Mouse (Mus musculus): ENCODE measurements around the gene Snx11.

Gene Snx11

DNA sequence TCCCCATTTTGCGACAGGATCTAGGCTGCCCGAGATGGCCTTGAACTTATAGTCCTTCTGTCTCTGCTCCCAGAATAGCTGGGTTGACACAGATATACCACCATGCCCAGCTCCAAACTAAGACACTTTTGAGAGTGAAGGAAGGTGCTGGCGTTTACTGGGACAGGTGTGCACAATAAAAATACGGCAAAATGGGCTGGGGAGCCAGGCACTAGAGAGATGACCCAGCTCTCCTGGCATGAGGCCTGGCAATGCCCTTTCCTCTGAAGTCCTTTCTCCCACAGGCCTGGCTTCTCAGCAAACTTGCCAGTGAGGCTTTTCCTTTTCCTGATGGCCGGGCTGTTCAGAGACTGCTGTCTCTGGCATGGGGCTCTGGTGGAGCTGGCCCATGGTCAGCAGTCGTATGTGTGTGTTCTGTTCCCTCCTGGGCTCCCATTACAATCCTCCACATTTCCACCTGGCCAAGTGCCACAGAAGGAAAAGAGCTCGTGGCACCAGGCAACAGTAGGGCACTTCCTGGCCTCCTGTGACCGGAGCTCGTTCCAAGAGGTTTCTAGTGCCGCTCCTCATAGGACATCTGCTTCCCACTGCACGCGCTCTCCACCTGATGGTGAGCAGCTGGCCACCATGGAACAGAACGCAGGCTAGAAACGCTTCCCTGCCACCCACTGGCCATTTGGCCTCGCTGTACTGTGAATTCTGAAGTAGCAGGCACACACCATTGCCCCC is 14.5 kb downstream of the Snx11 start:
- DNase-seq (ENCODE audit: low spot score in 2 of 2), result no peak

DNA sequence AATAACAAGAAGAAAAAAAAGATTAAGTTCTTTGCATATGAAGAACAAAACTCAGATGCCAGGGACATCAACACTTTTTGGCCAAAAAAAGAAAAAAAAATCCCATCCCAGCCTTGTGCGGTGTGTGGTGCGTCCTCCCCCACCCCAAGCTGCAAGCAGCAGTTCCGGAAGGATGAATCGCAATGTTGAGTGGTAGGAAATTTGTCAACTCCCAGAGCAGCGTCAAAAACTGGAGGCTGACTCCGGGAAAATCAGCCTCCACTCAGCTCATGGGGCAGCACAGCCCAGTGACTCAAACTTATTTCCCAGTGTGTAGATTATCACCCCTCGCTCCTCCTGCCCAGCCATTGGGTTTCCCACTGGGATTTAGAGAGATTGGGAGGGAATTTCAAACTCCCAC is 15.4 kb downstream of the Snx11 start:
- DNase-seq (ENCODE audit: low spot score in 2 of 2), result no peak

DNA sequence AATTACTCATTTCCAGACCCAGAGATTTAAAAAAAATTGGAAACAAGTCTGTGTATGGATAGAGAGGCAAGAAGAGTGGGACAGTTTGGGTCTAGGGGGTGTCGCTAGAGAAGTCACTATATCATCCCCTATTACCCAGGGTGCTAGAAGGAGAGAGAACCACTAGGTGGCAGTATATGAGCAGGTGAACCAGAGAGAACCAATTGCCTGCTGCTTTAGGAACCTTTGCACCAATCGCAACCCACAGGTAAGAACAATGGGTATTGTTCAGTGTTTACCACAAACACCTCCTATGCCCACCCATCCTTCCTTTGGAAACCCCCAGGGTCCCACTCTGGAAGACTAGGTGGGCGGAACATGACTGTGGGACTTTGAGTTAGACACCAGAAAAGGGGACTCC is 17.3 kb downstream of the Snx11 start:
- DNase-seq (ENCODE audit: low spot score in 2 of 2), result no peak

DNA sequence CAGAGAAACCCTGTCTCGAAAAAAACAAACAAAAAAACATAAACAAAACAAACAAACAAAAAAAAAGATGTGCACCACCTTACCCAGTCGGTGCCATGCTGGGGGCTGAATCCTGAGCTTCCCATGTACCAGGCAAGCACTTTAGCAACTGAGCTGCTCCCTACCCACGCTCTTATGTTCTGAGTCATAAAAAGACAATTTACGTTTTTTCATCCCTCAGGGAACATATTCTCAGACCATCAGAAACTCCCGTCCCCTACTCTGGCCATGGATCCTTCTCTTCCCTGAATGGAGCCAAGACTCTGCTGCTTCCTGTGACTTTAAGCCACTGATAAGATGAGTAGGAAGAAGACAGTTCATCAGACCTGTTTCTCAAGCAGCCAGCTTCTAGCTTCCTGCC is 19.0 kb downstream of the Snx11 start:
- DNase-seq (ENCODE audit: low spot score in 2 of 2), result no peak

DNA sequence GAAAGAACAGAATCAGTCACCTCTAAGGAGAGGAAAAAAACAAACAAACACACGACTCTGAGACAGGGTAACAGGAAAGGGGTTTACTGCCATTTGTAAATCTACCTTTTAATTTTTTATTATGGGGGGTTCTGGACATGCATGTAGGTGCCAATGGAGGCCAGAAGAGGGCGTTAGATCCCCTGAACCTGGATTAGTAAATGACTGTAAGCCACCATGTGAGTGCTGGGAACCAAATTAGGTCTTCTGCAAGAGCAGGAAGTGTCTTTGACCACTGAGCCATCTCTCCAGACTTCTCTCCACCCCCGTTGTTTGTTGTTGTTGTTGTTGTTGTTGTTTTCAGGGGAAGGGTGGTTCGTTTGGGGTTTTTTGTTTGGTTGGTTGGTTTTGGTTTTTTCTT is 19.9 kb downstream of the Snx11 start:
- DNase-seq (ENCODE audit: low spot score in 2 of 2), result no peak

DNA sequence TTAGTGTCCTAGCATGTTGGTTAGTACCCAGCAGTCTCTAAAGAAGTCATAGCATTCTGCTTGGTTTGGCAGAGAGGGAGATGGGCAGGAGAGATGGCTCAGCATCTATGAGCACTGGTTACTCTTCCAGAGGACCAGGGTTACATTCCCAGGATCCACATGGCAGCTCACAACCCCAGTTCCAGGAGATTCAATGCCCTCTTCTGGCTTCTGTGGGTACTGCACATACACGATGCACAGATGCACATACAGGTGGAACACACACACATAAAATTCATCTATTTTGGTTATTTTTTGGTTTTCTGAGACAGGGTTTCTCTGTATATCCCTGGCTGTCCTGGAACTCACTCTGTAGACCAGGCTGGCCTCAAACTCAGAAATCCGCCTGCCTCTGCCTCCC is 22.1 kb downstream of the Snx11 start:
- no peak for DNase-seq (ENCODE audit: low spot score in 2 of 2)

DNA sequence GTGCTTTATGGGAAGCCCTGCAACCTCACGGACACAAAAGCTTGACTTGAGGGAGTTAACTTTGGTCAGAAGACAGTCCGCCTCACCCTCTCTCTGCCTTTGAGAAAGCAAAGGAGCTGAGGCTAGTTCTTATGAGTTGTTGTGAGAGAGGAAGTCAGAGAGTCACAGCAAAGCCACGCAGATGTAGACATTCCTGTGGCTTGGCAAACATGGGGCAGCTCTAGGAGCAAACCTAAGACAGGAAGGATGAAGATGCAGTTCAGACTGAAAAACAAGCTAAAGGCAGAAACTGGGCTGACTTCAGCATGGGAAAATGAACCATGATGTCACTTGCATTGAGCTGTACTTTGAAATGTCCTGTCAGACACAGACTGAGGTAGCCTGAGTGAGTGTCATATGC is 29.8 kb downstream of the Snx11 start:
- no peak for DNase-seq (ENCODE audit: low spot score in 2 of 2)

DNA sequence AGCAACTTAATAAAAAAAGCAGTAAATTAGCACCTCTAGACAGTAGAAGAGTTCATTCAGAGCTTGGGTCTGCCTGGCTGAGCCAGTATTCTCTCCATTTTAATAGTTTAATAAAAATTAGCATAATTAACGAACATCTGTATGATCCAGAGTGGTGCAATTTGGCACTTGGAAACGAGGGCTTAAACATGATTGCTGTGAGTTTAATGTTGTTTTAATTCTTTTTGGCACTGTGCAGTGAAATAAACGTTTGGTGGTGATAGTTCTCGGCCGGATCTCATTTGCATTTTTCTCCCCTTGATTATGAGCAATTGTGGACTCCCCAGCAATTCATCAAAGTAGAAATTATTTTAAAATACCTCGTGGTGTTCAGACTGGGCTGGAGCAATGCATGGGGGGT is 30.7 kb downstream of the Snx11 start:
- DNase-seq (ENCODE audit: low spot score in 2 of 2), result no peak

DNA sequence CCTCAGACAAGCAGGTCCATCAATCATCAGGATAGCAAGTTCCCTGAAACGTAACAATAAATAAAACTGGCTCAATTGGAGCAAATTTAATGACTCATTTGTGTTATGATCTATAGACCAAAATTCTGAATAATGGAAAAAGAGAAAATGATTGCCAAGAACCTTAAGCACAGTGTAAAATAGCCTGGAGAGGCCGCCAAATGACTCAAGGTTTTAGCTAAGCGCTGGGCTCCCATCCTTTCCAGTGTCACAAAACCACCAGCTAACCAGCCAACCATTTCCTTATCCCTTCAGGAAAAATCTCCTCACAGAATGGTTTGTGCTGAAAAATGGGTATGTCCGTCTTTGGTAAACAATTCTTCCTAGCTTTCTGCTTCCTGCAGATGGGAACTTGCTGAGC is 33.5 kb downstream of the Snx11 start:
- no peak for DNase-seq (ENCODE audit: low spot score in 2 of 2)

DNA sequence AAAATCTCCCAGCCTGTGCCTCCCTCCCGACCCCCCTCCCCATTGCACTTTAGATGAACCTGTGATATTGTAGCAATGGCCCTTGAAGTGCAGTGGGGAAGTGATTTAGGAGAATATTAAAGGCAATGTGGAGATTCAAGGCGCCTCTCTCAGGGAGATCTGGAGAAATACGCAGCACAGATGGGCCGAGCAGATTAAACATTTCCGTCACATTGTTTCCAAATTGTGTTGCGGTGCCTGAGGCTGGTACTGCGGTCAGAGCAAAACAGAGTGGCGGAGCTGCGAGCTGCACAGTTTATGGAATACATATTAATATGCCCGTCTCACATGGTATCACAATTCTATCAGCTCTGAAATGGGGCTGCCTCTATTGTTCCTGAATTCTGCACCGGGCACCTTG is 34.4 kb downstream of the Snx11 start:
- DNase-seq (ENCODE audit: low spot score in 2 of 2), result no peak

DNA sequence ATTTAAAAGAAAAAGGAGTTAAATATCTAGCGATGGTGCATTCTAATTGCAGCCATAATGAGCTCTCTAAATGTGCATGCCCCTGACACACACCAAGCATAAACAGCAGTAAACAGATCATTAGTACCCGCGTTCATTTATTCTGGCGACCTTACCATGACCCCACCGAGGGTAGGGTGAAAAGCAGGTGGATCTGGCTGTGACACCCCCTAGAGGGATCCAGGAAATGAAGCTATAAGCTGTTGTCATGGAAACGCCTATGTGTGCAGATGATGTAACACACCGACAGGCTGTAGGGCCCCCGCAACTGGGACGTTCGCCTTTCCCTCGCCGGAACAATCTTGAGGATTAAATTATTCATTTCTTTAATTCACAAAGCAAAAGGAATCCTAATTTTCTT is 35.4 kb downstream of the Snx11 start:
- DNase-seq (ENCODE audit: low spot score in 2 of 2), result peak; percentile 22 to 25

DNA sequence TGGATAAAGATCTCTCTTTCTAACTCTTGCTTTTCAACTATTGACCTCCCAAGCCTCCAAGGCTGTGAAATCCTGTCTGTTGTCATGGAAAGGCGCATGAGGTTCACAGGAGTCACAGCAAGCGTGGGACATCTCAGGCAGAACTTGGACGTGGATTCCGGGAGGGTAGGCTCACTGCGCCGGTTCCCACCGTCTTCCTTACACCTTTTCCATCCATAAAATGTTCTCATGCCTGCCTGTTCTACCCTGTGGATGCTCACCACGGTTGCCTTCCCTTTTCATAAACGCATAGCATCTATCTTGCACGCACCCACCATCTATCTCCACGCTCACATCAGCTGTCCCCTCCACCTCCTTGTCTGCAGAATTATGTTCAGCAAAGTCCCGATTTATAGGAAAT is 36.6 kb downstream of the Snx11 start:
- DNase-seq (ENCODE audit: low spot score in 2 of 2), result no peak

DNA sequence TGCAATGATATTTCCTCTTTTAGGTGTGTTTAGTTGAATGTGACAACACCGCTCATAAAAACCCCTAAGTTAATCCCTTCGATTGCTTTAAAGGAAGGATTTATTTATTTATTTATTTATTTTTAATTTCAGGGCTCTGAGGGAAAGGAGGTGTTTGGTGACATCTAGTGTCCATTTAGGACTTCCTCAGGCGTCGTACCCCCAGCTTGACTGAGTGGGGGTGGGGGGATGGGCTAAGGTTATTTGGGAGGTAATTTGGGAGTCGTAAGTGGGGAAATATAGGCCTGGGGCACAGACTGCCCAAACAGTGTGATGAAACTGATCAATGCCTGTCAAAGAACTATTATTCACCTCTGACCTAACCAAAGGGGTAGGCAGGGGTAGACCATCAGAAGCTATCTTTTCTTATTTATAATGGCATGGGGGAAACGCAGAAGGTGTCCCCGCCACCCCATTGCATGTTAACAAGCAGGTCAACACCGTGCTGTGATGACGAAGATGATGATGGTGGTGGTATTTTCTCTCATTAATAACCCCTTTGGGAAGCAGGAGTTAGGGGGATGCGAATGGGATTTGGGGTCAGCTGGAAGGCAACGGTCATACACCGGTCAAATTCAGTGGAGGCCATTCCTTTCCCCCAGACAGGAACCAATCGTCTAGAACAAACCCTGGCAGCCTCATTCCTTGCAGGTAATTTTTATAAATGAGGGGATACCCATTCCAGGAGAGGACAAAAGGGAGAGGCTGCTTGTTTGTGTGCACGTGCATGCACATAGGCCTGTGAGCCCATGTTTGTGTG is 39.5 kb downstream of the Snx11 start:
- no peak for DNase-seq (ENCODE audit: low spot score in 2 of 2)

DNA sequence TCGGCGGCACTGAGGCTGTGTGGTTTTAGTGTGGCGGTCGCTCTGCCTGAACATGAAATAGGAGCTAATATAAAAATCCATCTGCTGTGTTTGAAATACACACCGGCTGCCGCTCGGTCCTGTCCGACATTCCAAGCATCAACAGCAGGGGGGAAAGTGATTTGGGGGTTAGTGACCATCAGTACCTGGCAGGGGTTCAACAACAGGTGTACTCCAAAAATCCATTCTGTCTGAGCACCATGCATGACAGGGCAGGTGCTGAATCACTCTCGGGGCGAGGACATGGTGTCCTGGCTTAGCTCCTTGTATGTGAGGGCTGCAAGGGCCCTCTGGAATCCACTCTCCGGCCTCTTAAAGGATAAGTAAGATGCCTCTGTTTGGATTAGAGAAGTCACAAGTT is 41.0 kb downstream of the Snx11 start:
- DNase-seq (ENCODE audit: low spot score in 2 of 2), result no peak

DNA sequence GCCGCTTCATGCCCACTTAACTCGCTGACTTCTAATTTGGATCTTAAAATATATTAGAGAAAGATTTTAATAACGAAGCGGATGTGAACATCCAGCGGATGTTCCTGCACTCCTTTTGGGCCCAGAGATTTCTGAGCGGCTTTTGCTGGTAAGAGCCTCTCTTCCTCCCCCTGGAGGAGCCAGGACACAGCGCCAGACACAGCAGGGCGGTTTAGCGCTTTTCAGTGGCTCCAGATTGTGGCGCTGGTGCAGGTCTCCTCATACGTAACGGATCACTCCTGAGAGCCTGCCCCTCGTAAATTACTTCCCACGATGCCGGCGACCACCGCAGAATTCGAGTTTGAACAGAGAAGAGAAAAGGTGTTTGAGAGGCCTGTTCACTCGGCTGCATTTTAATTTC is 41.5 kb downstream of the Snx11 start:
- peak; percentile 23 to 28 for DNase-seq (ENCODE audit: low spot score in 2 of 2)

DNA sequence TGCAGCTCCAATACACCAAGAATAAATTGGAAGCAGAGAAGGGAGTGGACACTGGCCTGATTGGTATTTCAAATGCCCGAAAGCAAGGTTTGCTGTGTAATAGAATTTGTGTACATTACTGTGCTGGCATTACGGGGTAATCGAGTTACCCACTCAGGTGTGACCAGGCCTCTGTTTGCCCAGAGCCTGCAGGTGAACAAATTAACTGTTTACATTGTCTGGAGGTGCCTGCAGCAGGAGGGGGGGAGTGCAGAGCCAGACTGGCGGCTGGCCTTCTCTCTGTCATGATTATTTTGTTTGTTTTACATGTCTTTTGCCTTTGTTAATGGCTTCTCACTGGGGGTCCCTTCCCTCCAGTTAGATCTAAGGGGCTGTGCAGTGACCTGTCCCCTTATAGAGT is 44.7 kb downstream of the Snx11 start:
- no peak for DNase-seq (ENCODE audit: low spot score in 2 of 2)

DNA sequence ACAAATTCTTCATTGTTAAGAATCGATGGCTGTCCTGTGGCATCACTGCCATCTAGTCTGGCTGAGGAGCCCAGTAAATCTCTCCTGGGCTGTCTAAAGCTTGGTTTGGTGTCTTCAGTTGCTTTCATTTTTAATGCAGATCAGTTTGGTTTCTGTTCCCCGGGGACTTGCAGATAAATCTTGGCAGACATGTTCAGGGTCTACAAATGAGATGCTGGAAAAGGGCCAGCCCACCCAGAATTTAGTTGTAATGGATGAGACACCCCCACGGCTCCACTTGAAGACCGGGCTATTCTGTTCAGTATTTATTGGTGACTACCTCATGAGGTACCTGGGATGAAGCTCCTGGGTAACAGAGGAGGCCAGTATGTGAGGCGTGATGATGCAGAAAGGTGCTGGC is 47.0 kb downstream of the Snx11 start:
- no peak for DNase-seq (ENCODE audit: low spot score in 2 of 2)

DNA sequence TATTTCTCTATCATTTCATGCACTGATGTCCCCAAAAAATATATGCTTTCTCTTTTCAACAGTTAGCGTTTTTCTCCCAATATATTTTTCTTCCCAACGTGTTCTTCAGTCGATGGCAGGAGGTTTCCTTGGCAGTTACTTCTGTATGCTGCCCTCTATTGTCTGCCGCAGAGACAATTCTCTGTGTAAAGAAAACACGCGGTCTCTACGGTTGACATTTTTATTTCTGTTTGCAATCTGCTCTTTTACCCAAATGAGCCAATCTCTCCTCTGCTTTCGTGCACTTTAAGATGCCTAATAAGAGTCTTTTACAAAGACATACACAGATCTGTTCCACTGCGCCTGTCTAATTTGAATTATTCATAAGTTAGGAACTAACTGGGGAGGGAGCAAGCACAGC is 47.9 kb downstream of the Snx11 start:
- DNase-seq (ENCODE audit: low spot score in 2 of 2), result no peak

DNA sequence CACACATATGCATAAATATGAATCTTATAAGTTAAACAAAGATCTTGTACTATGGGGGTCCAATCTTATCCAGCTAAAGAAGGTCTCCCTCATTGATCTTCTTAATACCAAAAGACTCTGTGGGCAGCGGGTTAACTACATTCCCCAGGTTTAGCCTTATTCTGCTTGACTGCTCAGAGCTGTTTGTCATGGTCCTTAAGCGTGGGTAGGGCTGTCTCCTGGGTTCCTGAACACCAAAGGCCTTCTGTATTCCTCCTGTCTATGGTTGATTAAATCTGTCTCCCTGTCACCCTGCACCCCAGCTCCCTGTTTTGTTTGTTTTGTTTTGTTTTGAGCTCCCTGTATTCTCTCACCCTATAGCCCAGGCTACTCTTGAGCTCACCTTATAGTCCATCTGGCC is 48.8 kb downstream of the Snx11 start:
- no peak for DNase-seq (ENCODE audit: low spot score in 2 of 2)

DNA sequence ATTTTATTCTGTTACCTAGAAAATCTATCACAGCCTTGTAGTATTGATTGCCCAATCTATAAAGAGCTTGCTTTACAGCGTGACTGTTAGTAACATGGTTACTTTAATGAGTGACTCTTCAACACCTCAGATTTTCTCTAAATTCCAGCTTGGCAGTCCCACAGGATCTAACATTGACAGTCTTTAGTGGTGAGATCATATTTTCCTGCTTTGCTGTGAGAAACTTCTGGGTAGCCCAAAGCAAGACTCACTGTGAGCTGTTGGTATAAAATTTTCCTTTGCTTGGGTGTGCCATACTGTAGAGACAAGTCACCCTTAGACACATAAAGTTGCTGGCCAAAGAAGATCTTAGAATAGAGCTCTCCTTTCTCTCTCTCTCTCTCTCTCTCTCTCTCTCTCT is 51.5 kb downstream of the Snx11 start:
- no peak for DNase-seq (ENCODE audit: low spot score in 2 of 2)

DNA sequence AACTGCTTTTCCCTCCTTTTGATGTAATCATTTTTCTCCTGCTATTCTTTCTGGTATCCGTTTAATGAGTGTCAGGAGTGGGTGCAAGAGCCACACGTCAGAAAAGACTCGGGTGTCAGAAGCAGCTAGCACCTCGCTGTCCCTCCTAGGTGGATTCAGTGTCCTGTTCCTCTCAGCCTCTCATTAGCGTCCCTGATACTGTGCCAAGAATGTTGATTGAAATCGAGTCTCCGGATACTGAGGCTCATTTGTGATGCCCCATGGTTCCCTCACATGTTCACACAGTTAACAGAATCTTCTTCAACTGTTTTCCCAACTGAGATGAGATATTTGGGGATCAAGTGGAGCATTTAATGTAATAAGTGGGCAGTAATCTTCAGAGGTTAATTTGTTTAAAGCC is 58.8 kb downstream of the Snx11 start:
- no peak for DNase-seq (ENCODE audit: low spot score in 2 of 2)
